ENCODE assay signal across 16 mouse cellular contexts in the genomic region with DNA sequence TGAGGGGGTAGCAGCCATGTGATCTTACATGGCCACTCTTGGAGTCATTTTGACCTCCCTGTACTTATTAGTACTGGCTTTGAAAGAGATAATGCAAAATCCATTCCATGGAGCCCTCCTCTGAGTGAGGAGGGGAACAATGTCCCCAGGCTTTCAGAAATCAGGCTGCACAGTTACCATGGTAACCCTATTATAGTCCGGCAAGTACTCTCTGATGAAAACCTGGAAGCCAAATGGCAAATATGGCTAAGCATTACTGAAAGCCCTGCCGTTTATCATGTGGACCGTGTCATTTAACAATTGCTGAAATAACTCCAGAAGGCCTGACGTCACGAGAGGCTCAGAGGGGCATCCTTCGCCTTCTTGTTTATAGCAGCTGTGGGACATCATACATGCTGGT.
DNase-seq lines count a peak whose midpoint lies in the region; ATAC-seq and TF ChIP-seq lines count a peak whose summit lies in the region.
"Had no signal": no experiment of that assay in that cellular context is flagged by ENCODE, and none has a peak within 500 bp of the region (broad histone marks: within the 10 kb centered on the region; RNA-seq: fewer than 3 reads in every experiment).

No protein-coding gene starts in this region.

- no peaks in the 10 kb centered on the region for H3K36me3 ChIP-seq in forebrain, postnatal 0 days (ENCODE audit: insufficient read depth)
- H3K36me3 ChIP-seq in midbrain, embryonic 12.5 days, result no peaks in the 10 kb centered on the region
- H3K36me3 ChIP-seq in neural tube, embryonic 15.5 days, result no peaks in the 10 kb centered on the region
- H3K36me3 ChIP-seq: G1E; limb, embryonic 13.5 days had no signal

- DNase-seq in retina, postnatal 1 day, result peak; percentile 35
- no peak for DNase-seq in retina, embryonic 14.5 days (ENCODE audit: low spot score)
- DNase-seq in forebrain, postnatal 0 days, result peak; percentile 33
- no peak for DNase-seq in kidney, adult 9 months
- DNase-seq in layer of hippocampus, adult 11-12 months (ENCODE audit: low spot score), result no peak
- no peak for DNase-seq in urinary bladder, postnatal 36 days (ENCODE audit: low spot score in 2 of 2)
- DNase-seq: adrenal gland, postnatal 14 days; cerebellum, adult 9-11 months; kidney, adult 2 months; lung, postnatal 4 days had no signal

- H3K9ac ChIP-seq in forebrain, postnatal 0 days, result no peak overlapping the region
- H3K9ac ChIP-seq in midbrain, embryonic 12.5 days (replicated peaks), result no peak overlapping the region
- no peak overlapping the region for H3K9ac ChIP-seq in neural tube, embryonic 15.5 days (replicated peaks)
- H3K9ac ChIP-seq: limb, embryonic 13.5 days had no signal

- H3K4me2 ChIP-seq in forebrain, postnatal 0 days (ENCODE audit: low read depth), result no peak overlapping the region
- H3K4me2 ChIP-seq in midbrain, embryonic 12.5 days (replicated peaks), result no peak overlapping the region
- H3K4me2 ChIP-seq in neural tube, embryonic 15.5 days, result no peak overlapping the region

- peaks cover 16% of the 10 kb centered on the region; the same call in 1 of the 2 replicates for H3K4me1 ChIP-seq in forebrain, postnatal 0 days (ENCODE audit: insufficient read depth)
- H3K4me1 ChIP-seq in midbrain, embryonic 12.5 days, result peaks cover 6% of the 10 kb centered on the region
- H3K4me1 ChIP-seq in neural tube, embryonic 15.5 days, result peaks cover 15% of the 10 kb centered on the region

- H3K9me3 ChIP-seq in forebrain, postnatal 0 days (ENCODE audit: low read length), result no peaks in the 10 kb centered on the region
- no peaks in the 10 kb centered on the region for H3K9me3 ChIP-seq in midbrain, embryonic 12.5 days
- no peaks in the 10 kb centered on the region for H3K9me3 ChIP-seq in neural tube, embryonic 15.5 days (replicated peaks)
- H3K9me3 ChIP-seq: limb, embryonic 13.5 days had no signal

- no peaks in the 10 kb centered on the region for H3K27me3 ChIP-seq in forebrain, postnatal 0 days (ENCODE audit: insufficient read depth, low read length)
- H3K27me3 ChIP-seq in midbrain, embryonic 12.5 days, result no peaks in the 10 kb centered on the region
- no peaks in the 10 kb centered on the region for H3K27me3 ChIP-seq in neural tube, embryonic 15.5 days (replicated peaks)
- H3K27me3 ChIP-seq: limb, embryonic 13.5 days had no signal

- H3K4me3 ChIP-seq in forebrain, postnatal 0 days (ENCODE audit: low read depth, low read length), result no peak overlapping the region
- H3K4me3 ChIP-seq in midbrain, embryonic 12.5 days, result no peak overlapping the region
- no peak overlapping the region for H3K4me3 ChIP-seq in neural tube, embryonic 15.5 days (replicated peaks)
- H3K4me3 ChIP-seq: erythroblast, embryonic 14.5 days; left cerebral cortex, adult 2 months; limb, embryonic 13.5 days had no signal

- WGBS in forebrain, postnatal 0 days, result 40% methylated on average over 6 of the region's 6 CpGs
- 40% methylated on average over 6 of the region's 6 CpGs for WGBS in midbrain, embryonic 12.5 days
- 33% methylated on average over 6 of the region's 6 CpGs for WGBS in neural tube, embryonic 15.5 days

- no peak for ATAC-seq in forebrain, postnatal 0 days
- ATAC-seq in midbrain, embryonic 12.5 days (ENCODE audit: low FRiP score, low read depth), result peak; percentile 38
- ATAC-seq in neural tube, embryonic 15.5 days (ENCODE audit: low FRiP score), result peak; percentile 26; the same call in 1 of the 2 replicates

- peak overlapping the region; percentile 50; the same call in 1 of the 2 replicates for H3K27ac ChIP-seq in forebrain, postnatal 0 days (ENCODE audit: low read depth, low read length)
- H3K27ac ChIP-seq in midbrain, embryonic 12.5 days (replicated peaks), result peak overlapping the region; percentile 42
- H3K27ac ChIP-seq in neural tube, embryonic 15.5 days (replicated peaks), result peak overlapping the region; percentile 33; the same call in 1 of the 2 replicates
- H3K27ac ChIP-seq: left cerebral cortex, adult 2 months; limb, embryonic 13.5 days had no signal

- TF ChIP-seq CTCF in forebrain, postnatal 0 days (IDR thresholded peaks at IDR 0.05; ENCODE audit: low read depth), result no peak

Comparison
In these comparisons a context has a peak if more than half of its experiments do, and no peak if none do; other contexts are left out.
1. DNase-seq: peak in retina, postnatal 1 day (single experiment) and forebrain, postnatal 0 days (single experiment); none in retina, embryonic 14.5 days (single experiment), kidney, adult 9 months (single experiment), layer of hippocampus, adult 11-12 months (single experiment) and urinary bladder, postnatal 36 days (0 of 2).
2. Peak in every context shown above with its lines, with median percentiles within 50 percentile points of each other: H3K27ac ChIP-seq.